15 mouse cellular contexts compared by ENCODE assay signal in the genomic region with DNA sequence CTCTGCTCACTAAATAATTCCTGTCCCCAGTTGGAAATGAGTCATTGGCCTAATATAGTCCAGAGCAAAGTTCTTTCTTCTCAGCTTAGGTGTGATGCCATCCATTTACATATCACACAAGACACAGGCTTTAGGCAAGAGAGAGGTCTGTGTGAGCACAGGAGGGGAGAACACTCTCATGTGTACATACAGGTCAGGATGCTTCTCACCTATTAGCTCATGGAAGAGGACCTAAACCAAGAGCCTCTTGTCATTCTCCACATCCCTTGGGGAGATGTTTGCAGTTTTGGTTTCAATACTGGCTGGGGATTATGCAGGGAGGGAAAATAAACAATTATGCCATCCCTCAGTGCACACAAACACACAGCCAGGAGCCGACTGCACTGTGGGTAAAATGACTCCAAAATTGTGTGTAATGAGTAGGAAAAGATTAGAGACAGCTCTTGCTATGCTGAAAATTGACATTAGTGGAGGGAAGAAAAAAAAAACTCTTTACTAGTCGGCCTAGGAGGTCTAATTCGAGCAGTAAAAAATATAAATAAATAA.
A peak's percentile ranks its signal among the peaks of the same experiment; 100 is the strongest.
DNase-seq lines count a peak whose midpoint lies in the region; ATAC-seq and TF ChIP-seq lines count a peak whose summit lies in the region.
"Had no signal": no experiment of that assay in that cellular context is flagged by ENCODE, and none has a peak within 500 bp of the region (broad histone marks: within the 10 kb centered on the region; RNA-seq: fewer than 3 reads in every experiment).

No protein-coding gene starts in this region.

- 48% methylated on average over 3 of the region's 3 CpGs for WGBS in hindbrain, embryonic 11.5 days
- 21% methylated on average over 3 of the region's 3 CpGs for WGBS in midbrain, embryonic 12.5 days
- WGBS in cerebellum, adult 2 months = 29% methylated on average over 3 of the region's 3 CpGs
- WGBS in liver, postnatal 0 days (ENCODE audit: insufficient replicate concordance) = 68% methylated on average over 3 of the region's 3 CpGs

- H3K9me3 ChIP-seq in CH12.LX (replicated peaks; ENCODE audit: low read length) = no peaks in the 10 kb centered on the region
- no peaks in the 10 kb centered on the region for H3K9me3 ChIP-seq in hindbrain, embryonic 11.5 days (ENCODE audit: control insufficient read depth, low read length)
- no peaks in the 10 kb centered on the region for H3K9me3 ChIP-seq in midbrain, embryonic 12.5 days
- no peaks in the 10 kb centered on the region for H3K9me3 ChIP-seq in liver, postnatal 0 days (ENCODE audit: low read length)
- H3K9me3 ChIP-seq: embryonic facial prominence, embryonic 12.5 days had no signal

- in situ Hi-C loops in CH12.LX (cut with MboI; ENCODE audit: low pct_ligation_motif_present, low pct_unique_long_range_greater_than_20kb, low sequenced_read_pairs) = no loop called here

- peaks cover 0 to 17% of the 10 kb centered on the region in 2 experiments; a peak in 2 of 4 replicates for H3K4me1 ChIP-seq in CH12.LX (ENCODE audit: control insufficient read depth in 1 of 2, insufficient read depth in 2 of 2)
- H3K4me1 ChIP-seq in hindbrain, embryonic 11.5 days (replicated peaks; ENCODE audit: control insufficient read depth, insufficient read depth, low read length) = peaks cover 2% of the 10 kb centered on the region; the same call in 1 of the 2 replicates
- peaks cover 18% of the 10 kb centered on the region for H3K4me1 ChIP-seq in midbrain, embryonic 12.5 days
- H3K4me1 ChIP-seq in cerebellum, adult 2 months (ENCODE audit: control insufficient read depth, insufficient read depth, low read length) = no peaks in the 10 kb centered on the region
- H3K4me1 ChIP-seq in liver, postnatal 0 days (ENCODE audit: insufficient read depth) = no peaks in the 10 kb centered on the region
- H3K4me1 ChIP-seq: embryonic facial prominence, embryonic 12.5 days had no signal

- ATAC-seq in hindbrain, embryonic 11.5 days (ENCODE audit: low FRiP score) = no peak
- no peak for ATAC-seq in midbrain, embryonic 12.5 days (ENCODE audit: low FRiP score, low read depth)
- no peak for ATAC-seq in liver, postnatal 0 days
- ATAC-seq: activated CD4-positive, CD25-positive, alpha-beta regulatory T cell, adult 4 months; intestine, embryonic 16.5 days had no signal

- no peak for TF ChIP-seq CTCF in CH12.LX (conservative IDR thresholded peaks at IDR 0.05 in 1 of 2, IDR thresholded peaks at IDR 0.05 in 1 of 2; ENCODE audit: low read depth in 2 of 2, low read length in 2 of 2)
- TF ChIP-seq CTCF in cerebellum, adult 2 months (IDR thresholded peaks at IDR 0.05; ENCODE audit: borderline replicate concordance, insufficient read depth, low read depth, low read length) = no peak
- no peak for TF ChIP-seq CTCF in liver, postnatal 0 days (IDR thresholded peaks at IDR 0.05; ENCODE audit: low read depth)

- H3K4me3 ChIP-seq in CH12.LX (replicated peaks in 1 of 3; ENCODE audit: low read depth in 2 of 3, low read length in 2 of 3, poor library complexity in 1 of 3) = no peak overlapping the region
- H3K4me3 ChIP-seq in hindbrain, embryonic 11.5 days (ENCODE audit: low read depth, low read length) = no peak overlapping the region
- H3K4me3 ChIP-seq in midbrain, embryonic 12.5 days = no peak overlapping the region
- no peak overlapping the region for H3K4me3 ChIP-seq in cerebellum, adult 2 months (replicated peaks; ENCODE audit: insufficient read depth, low read depth, low read length)
- H3K4me3 ChIP-seq in liver, postnatal 0 days (ENCODE audit: low read depth, low read length) = no peak overlapping the region
- H3K4me3 ChIP-seq: embryonic facial prominence, embryonic 12.5 days had no signal

- no peaks in the 10 kb centered on the region for H3K79me2 ChIP-seq in CH12.LX (replicated peaks; ENCODE audit: control insufficient read depth, extremely low read depth, insufficient read depth, poor library complexity, severe bottlenecking)

- no peak overlapping the region for H3K4me2 ChIP-seq in CH12.LX (ENCODE audit: insufficient read depth, low read depth, poor library complexity, severe bottlenecking)
- H3K4me2 ChIP-seq in hindbrain, embryonic 11.5 days (replicated peaks; ENCODE audit: low read depth, low read length) = no peak overlapping the region
- H3K4me2 ChIP-seq in midbrain, embryonic 12.5 days (replicated peaks) = peak overlapping the region; percentile 9; the same call in 1 of the 2 replicates
- H3K4me2 ChIP-seq in liver, postnatal 0 days (ENCODE audit: low read depth, low read length) = no peak overlapping the region
- H3K4me2 ChIP-seq: embryonic facial prominence, embryonic 12.5 days had no signal

- DNase-seq in 416B (ENCODE audit: low read depth) = peak; percentile 46
- DNase-seq in CH12.LX (ENCODE audit: extremely low read depth) = peak; percentile 12
- DNase-seq in hindbrain, embryonic 11.5 days (ENCODE audit: low spot score) = peak; percentile 14
- DNase-seq in cerebellum, adult 2 months = no peak
- DNase-seq in liver, postnatal 0 days = no peak
- no peak for DNase-seq in urinary bladder, postnatal 25 days (ENCODE audit: low spot score)
- DNase-seq in gastrocnemius, postnatal 4 days (ENCODE audit: low spot score in 2 of 2) = no peak
- DNase-seq: adrenal gland, postnatal 36 days; cerebellum, postnatal 25 days; lung, postnatal 4 days; right cerebral cortex, postnatal 4 days had no signal

- peaks cover 29 to 76% of the 10 kb centered on the region in 2 experiments for H3K36me3 ChIP-seq in CH12.LX (replicated peaks in 1 of 2; ENCODE audit: control insufficient read depth in 1 of 2, insufficient read depth in 1 of 2, low read length in 1 of 2)
- no peaks in the 10 kb centered on the region for H3K36me3 ChIP-seq in hindbrain, embryonic 11.5 days (ENCODE audit: control insufficient read depth, insufficient read depth, low read length)
- peaks cover 11% of the 10 kb centered on the region; the same call in 1 of the 2 replicates for H3K36me3 ChIP-seq in midbrain, embryonic 12.5 days
- H3K36me3 ChIP-seq in liver, postnatal 0 days (replicated peaks; ENCODE audit: insufficient read depth, low read length) = peaks cover 11% of the 10 kb centered on the region

- no peaks in the 10 kb centered on the region for H3K27me3 ChIP-seq in CH12.LX (replicated peaks)
- H3K27me3 ChIP-seq in hindbrain, embryonic 11.5 days (ENCODE audit: control insufficient read depth, insufficient read depth, low read length) = no peaks in the 10 kb centered on the region
- no peaks in the 10 kb centered on the region for H3K27me3 ChIP-seq in midbrain, embryonic 12.5 days
- H3K27me3 ChIP-seq in cerebellum, adult 2 months (ENCODE audit: control insufficient read depth, insufficient read depth, low read length) = no peaks in the 10 kb centered on the region
- H3K27me3 ChIP-seq in liver, postnatal 0 days (ENCODE audit: insufficient read depth, low read length) = no peaks in the 10 kb centered on the region
- H3K27me3 ChIP-seq: embryonic facial prominence, embryonic 12.5 days had no signal

- no peak for TF ChIP-seq RAD21 in CH12.LX (IDR thresholded peaks at IDR 0.05; ENCODE audit: low read depth, low read length)

- no peak overlapping the region for H3K9ac ChIP-seq in CH12.LX (ENCODE audit: insufficient read depth, low read depth)
- H3K9ac ChIP-seq in hindbrain, embryonic 11.5 days (ENCODE audit: low read depth, low read length) = no peak overlapping the region
- no peak overlapping the region for H3K9ac ChIP-seq in midbrain, embryonic 12.5 days (replicated peaks)
- H3K9ac ChIP-seq in liver, postnatal 0 days (replicated peaks) = no peak overlapping the region
- H3K9ac ChIP-seq: embryonic facial prominence, embryonic 12.5 days had no signal

- H3K27ac ChIP-seq in CH12.LX (ENCODE audit: insufficient read depth, low read depth) = no peak overlapping the region
- H3K27ac ChIP-seq in hindbrain, embryonic 11.5 days (ENCODE audit: low read depth, low read length) = 0 out of 2 replicates have a peak overlapping the region, but pooled peaks have one; percentile 34
- H3K27ac ChIP-seq in midbrain, embryonic 12.5 days (replicated peaks) = peak overlapping the region; percentile 77
- H3K27ac ChIP-seq in cerebellum, adult 2 months (ENCODE audit: insufficient read depth, low read length) = no peak overlapping the region
- no peak overlapping the region for H3K27ac ChIP-seq in liver, postnatal 0 days (ENCODE audit: low read depth)
- H3K27ac ChIP-seq: embryonic facial prominence, embryonic 12.5 days had no signal

- TF ChIP-seq POLR2A in CH12.LX (IDR thresholded peaks at IDR 0.05; ENCODE audit: low read depth, low read length) = no peak
- TF ChIP-seq POLR2A in cerebellum, adult 2 months (IDR thresholded peaks at IDR 0.05; ENCODE audit: borderline replicate concordance, insufficient read depth, low read length) = no peak

- TF ChIP-seq EP300 in CH12.LX (IDR thresholded peaks at IDR 0.05; ENCODE audit: low read length) = no peak
- no peak for TF ChIP-seq EP300 in liver, postnatal 0 days (IDR thresholded peaks at IDR 0.05; ENCODE audit: low read depth)

- dilution Hi-C loops in CH12.LX (cut with MboI; ENCODE audit: extremely low pct_ligation_motif_present, extremely low pct_unique_long_range_greater_than_20kb, low sequenced_read_pairs) = no loop called here

TF ChIP-seq in CH12.LX, 34 proteins besides CTCF, POLR2A, EP300 and RAD21:
- peak; percentile 19; the same call in 1 of the 2 replicates for TF ChIP-seq MEF2A (IDR thresholded peaks at IDR 0.05; ENCODE audit: borderline replicate concordance, low read depth, low read length)
- no peak for TF ChIP-seq ELF1 (IDR thresholded peaks at IDR 0.05; ENCODE audit: low read depth, low read length)
TF ChIP-seq in CH12.LX: peak in this region for 1.

Comparison
In these comparisons a context has a peak if more than half of its experiments do, and no peak if none do; other contexts are left out.
1. DNase-seq: peak in 416B (single experiment), CH12.LX (single experiment) and hindbrain, embryonic 11.5 days (single experiment); none in cerebellum, adult 2 months (0 of 2), liver, postnatal 0 days (single experiment), urinary bladder, postnatal 25 days (single experiment) and gastrocnemius, postnatal 4 days (0 of 2).
2. H3K27ac ChIP-seq: peak in hindbrain, embryonic 11.5 days (single experiment) and midbrain, embryonic 12.5 days (single experiment); none in CH12.LX (single experiment), cerebellum, adult 2 months (single experiment) and liver, postnatal 0 days (single experiment).